Mouse (Mus musculus) forelimb bud, embryonic 11.5 days (tissue): Measurements from ENCODE around the gene Snd1.
A peak's percentile ranks its signal among the peaks of the same experiment; 100 is the strongest.

Experiments used
- DNase-seq: peaks from one replicate; pipeline ENCODE4 v3.0.0-alpha.2; 2012; ENCODE audit warnings: low read depth, low spot score

The Snd1 gene

DNA sequence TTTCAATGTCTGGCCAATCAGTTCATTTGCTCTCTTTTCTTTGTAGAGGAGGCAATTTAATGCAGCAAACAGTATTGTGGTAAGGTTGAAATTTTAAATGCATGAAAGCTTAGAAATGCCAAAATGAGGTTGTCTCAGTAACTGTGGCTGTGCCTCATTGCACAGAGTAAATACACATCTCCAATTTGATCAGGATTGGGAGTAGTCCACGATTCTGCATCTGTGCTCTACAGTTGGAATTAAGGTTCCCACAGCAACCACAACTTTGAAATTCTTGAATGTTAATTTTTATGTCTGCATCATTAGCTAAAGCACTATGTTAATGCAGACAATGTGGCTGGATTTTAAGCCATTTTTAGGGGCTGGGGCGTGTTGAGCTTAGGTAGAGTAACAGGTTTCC, 72.0 kb downstream of the Snd1 start:
- DNase-seq, result no peak

DNA sequence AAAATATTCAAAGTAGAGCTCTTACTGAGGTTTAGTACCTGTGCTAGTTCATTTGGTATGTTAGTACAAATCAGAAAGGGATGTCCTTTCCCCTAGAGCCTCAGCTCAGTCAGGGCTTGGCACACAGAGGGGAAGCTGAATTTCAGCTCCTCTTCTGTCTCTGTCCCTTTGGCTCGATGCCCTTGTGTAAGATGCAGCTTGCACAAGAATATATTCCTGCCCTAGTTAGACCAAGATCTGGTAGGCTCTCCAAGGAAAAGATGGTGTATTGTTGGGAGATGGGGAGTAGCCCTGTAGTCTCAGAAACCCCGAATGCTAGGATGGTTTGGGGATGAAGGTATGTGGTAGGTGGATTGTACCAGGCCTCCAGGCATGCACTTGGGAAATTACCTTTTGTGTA, 74.4 kb downstream of the Snd1 start:
- no peak for DNase-seq

DNA sequence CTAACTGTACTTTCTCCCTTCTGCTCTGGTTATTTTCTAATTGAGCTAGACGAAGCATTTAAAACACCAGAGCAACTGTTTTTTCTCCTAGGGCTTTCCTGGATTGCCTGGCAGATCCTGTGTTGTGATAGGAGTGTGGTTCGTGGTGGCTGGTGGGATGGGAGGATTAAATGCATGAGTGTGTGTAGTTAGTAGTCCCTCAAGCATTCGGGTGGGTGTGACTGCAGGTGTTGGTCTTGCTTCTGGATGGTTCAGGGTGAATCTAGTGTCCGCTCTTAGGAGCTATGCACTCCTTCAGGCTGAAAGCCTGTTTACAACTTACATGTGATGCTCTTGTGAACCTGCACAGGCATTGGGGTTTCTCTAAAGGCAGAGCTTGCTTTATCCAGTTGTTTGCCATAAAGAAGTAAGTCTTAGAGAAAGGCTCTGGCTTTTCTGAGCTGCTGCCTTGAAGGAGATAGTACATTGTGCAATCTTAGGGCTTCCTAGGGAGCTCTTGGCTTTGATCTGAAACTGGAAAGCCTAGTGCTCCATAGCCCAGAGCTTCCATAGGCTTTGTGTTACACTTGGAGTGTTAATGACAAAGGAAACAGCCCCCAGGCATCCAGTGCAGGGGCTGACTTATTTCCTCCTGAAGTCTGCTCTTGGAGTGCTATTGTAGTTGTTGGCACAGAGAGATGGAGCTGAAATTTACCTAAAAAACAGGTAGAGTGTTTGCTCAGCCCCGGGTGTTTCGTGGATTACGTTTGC, 75.5 kb downstream of the Snd1 start:
- no peak for DNase-seq

DNA sequence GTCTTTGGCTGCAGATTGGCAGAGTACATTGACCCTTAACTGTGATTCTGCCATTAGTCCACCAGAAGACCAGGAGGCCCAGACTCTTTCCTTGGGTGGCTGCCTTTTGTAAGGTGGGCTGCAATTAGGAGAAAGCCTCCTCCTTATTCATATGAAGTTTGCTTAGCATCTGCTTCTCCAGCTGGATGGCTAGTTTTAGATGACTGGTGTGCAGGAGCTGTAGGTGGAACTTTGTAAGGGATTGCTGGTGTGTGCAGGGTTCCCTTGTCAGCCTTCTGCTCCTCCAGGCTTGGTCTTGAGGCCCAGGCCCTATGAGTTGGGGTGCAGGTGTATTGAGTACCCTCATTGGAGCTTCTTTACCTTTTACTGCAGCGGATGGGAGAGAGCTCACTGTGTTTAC, 79.5 kb downstream of the Snd1 start:
- DNase-seq, result no peak

DNA sequence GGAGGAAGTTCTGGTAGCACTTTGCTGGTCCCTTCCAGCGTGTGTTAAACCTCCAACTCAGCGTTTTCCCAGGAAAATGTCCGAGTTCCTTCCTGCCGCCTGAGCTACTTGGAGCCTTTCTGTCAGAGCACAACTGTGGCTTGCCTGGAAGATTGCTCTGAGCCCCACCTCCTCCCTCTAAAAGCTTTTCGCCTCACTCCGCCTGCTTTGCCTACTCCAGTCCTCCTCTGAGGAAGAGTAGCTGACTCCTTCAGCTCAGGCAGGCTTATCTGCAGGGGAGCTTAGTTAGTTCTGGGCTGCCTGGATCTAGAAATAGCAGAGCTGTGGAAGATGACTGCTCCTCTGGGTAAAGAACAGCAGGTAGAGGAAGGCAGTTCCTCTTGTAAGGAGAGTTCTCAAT, 80.1 kb downstream of the Snd1 start:
- no peak for DNase-seq

DNA sequence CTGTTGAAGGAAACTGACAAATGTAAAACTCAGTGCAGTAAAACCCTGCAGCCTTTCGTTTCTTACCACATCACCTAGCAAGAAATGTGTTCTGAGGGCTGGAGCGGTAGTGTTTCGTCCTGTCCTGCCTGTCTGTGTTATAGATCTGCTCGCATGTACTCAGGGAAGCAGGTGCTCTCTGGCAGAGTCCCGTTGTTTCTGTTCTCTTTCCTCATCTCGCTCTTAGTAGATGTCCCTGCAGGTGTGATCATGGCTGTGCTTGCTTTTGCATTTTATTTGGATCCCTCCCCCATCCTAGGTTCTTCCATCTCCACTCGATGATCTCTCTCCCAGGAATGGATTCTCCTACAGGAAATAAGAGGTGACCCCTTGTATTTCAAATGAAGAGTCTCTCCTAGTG, 80.5 kb downstream of the Snd1 start:
- no peak for DNase-seq

DNA sequence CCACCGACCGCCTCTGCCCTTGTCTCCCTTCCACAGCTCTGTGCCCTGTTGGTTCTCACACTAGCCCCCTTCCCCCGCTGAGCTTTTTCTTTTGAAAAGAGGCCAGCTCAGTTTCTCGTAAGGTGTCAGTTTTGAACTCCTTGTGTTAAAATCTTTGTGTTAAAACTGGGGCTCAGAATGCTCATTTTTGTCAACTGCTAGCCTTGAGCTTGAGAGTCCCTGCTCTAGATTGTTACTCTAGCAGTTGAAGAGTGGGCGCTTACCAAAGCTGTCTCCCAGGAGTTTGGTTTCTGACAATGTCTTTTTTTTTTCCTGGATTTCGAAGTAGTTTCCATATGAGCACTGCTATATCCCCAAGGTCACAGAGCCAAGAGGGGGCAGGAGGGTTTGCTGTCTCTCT, 82.8 kb downstream of the Snd1 start:
- DNase-seq, result no peak

DNA sequence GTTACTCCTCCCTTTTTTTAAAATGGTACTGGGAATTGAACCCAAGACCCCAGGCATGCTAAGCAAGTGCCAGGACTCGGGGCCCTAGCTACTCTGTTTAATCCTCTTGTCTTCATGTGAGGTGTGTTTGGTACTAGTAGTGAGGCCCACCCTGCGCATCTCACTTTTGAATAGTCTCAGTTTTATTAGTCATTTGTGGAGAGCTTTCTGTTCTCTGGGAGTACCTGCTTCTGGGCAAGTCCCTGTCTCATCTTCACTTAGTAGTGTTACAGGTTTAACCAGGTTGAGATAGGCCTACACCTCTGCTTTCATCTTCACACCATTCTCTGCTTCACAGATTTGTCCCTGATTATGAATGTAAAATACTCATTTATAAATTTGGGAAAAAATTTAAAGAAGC, 84.5 kb downstream of the Snd1 start:
- no peak for DNase-seq

DNA sequence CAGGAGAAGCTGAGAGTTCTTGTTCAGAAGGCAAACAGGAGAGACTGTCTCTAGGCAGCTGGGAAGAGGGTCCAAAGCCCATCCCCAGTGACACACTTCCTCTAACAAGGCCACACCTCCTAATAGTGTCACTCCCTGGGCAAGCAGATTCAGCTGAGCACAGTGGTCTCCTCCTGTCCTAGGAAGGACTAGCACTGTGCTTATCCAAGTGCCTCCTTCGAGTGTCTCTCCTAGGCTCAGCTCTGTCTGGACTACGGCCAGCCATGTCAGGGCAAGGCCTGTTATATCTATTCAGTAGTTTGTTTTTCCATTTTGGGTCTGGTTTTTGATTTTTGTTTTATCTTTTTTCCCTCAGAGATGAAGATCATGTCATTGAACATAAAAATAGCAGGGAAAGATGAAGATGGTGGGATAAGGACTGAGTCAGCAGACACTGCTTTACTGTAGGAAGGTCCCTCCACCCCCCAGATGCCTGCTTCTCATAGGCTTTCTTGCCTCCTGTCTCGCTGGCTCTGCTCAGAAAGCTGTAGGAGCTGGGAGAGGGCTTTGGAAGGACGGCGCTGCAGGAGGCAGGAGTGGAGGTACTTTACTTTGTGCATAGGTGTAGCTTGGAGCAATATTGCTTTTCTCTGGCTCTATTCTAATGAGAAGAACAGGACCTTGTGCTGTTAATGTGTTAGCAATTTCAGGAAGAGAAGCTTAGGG, 86.5 kb downstream of the Snd1 start:
- no peak for DNase-seq

DNA sequence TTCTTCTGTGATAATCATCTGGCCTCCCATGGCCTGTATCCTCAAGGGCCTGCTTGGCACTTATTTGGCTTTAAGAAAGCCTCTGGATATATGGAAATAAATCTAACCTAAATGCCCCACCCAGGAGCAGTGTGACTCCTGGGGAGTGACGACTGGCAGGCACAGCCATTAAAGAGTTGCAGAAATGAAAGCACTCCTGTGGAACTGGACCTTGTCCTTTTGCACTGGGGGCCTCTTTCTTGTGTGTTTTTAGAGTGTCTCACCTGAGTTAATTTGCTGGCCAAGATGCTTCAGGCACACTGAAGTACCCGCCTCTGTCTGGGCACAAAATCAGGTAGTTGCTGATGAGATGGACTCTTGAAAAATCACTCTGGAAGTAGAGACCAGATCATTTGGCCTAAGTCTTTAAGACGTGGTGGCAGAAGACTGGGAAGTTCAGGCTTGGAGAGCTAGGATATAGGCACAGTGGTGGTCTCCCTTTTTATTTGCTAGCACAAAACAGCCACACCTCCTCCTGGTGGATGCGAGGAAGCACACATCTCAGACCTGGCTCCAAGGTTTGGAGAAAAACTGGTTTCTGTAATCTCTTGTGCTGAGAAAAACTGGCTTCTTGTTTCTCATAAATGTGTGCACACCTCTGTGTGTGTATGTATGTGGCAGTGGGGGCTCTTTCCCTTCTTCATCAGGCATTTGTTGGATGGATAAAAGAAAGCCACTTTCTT, 87.5 kb downstream of the Snd1 start:
- DNase-seq, result no peak

DNA sequence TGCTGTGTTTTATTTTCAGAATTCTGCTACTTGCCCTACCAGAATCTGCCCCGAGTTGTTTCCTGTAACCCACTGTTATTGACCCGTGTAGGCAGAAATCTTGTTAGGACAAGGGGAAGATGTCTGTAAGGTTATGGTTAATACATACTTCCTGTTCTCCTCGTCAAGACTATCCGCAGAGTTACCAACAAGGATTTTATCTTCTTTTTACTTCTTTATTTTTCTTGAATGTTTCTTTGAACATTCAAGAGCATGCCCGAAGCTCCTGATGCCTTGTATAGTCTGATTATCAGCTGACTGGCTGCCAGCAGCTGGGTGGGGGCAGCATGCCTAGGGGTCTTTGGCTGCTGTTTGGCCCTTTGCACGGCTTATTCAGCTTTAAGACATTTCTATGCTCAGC, 93.0 kb downstream of the Snd1 start:
- DNase-seq, result no peak

DNA sequence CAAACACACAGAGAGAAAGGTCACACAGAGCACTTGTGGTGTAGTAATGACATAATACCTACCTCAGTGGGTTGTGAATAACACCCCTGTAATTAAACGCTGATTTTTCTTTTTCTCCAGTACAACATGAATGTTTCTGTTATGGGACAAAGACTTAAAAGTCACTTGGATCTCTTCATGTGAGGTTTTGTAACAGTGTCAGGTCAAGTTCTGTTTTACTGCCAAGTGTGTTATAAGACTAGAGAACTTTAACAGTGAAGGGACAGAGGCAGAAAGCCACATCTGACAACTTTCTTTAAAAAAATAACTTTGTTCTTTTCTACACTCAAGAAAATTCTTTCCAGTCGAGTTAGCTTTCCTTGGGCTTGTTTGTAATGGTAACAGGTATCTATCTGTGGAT, 97.0 kb downstream of the Snd1 start:
- DNase-seq, result no peak

DNA sequence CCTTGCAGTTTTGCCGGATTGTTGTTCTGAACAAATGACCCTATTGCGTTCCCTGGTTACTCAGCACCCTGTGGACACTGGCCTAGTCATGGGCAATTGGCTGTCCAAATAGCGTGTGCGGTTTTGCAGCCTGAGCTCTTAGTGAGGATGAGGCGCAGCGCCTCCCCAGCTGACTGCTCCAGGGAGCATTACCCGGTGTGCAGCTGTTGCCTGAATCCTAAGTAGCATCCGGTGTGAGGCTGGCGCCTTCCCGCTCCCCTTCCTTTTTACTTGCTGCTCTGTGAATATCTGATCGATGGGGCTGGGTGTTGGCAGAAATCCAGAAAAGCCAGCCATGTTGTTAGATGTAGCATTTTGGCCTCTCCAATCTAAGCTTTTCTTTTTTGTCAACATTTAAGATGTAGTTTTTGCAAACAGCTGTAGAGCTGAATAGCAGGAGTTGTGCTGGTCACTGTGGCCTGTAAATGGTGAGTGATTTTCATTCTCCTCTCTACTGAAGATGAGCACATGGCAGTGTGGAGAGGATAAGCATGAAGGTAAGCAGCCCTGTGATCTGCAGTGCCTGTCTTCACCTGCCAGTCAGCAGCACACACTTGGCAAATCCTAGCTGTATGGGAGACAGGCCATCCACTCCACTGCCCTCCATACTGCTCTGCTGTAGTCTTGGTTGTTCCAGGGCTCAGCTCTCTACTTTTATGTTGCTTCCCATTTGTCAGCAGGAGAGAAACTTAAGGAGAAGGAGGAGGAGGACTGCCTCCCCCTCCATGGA, 98.2 kb downstream of the Snd1 start:
- peak; percentile 17 for DNase-seq

DNA sequence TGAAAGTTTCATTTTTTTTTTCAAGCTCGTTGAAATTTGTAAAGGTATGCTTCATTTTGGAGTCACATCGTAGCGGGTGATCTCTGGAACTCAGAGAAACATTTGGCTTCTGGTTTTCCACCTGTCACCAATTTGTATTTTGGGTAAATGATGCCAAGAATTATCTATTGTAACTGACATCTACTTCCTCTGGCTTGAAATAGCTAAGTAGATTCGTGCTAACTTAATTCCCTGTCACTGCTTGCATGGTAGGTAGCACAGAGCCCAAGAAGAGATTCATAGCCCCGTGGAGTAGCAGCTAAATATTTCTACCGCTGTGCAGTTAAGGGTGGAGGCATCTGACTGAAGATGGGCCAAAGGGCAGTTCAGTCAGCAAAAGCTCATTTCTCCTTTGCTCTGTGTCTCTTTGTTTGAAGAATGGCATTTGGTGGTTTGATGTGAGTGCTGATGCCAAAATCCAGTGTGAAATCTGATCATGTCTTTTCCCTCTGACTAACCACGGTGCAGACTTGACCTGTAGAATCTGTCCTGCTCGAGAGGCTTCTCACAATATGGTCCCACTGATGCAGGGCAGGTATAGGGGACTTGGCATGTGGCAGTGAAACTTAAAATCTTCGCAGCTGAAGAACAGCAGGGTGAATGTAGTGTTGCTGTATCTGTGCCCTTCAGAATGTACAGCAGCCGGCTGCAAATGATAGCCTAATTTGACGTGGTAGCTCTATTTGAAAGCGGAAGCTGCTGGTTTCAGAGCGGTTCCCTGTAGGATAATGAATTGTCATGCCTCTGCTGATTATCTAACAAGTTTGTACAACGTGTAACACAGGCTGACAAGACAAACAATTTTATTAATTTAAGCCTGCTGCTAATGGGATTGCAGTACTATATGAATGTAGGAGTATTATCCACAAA, 101.7 kb downstream of the Snd1 start:
- no peak for DNase-seq

DNA sequence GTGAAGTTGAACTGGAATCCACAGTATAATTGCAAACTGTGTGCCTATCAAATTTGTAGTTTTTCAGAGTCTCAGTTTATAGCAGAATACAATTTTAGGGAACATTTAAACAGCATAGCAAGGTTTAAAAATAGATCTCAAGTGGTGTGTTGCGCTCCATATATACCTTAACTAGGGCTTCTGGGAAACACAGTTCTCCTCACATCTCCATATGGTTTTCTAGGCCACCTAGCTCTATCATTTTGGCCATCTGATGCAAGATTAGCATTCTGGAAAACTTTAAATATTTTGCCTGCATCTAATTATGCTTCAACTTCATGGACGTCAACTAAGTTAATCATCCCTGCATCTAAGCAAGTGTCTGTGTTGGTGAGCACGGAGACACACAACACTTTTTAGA, 107.9 kb downstream of the Snd1 start:
- no peak for DNase-seq

DNA sequence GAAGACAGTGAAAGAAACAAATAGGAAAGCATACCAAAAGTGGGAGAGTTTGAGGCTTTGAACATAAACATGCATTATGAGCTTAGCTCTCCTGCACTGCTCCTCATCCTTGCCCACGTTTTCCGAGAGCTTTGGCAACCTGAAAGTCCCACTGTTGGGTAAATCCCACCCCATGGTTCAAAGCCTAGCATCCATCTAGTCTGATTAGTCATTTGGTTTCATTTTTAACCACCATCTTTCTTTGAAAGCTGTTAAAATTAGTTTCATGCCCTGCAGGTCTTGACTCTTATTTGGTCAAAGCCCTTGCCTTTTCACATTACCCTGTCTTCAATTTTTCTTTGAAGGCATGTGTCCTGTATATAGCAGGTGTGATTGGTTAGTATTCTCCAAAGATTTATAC, 108.5 kb downstream of the Snd1 start:
- no peak for DNase-seq

DNA sequence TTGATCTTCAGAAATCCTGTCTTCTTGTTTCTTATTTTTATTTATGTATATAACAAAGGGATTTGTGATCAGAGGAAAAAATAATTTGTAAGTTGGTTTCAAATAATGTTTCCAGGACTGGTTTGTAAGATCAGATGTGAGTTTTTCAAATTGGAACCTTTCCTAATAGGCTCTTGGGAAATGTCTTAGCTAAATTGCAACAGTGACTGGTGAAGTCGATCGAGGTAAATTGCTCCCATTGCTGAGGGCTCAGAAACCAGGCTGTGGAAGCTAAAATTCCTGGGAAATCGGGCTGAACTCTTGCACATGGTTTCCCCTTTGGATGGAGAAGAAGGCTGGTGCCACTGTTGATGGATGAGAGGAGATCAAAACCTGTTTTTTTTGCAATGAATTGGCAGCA, 111.9 kb downstream of the Snd1 start:
- no peak for DNase-seq

DNA sequence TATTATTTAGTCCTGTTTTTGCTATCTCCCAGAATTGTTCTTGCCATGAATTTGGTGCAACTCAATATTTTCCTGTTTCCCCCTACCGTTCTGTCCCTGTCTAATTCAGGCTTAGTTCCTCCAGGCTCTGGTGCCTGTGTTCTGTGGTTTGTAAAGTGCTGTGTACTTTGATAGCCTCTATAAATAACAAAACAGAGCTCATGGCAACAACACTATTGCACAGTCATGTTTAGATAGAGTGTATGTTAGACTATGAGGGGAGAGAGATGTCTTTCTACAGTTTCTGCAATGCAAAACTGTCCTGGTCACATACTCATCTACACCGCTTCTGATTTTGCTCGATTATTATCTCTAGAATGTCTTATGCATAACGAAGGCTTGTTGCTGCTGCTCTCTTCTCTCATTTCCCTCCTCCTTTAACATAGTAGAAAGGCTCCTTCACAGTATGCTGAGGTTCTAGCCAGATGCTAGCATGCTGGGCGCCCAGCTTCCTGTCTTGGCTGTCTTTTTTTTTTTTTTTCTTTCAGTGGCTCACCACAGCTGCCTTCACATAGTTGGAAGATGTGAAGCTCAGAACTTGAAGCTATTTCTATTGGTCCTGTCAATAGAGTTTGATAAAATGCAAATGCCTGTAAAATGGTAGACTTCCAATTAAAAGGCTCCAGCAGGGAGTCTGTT, 113.7 kb downstream of the Snd1 start:
- no peak for DNase-seq

DNA sequence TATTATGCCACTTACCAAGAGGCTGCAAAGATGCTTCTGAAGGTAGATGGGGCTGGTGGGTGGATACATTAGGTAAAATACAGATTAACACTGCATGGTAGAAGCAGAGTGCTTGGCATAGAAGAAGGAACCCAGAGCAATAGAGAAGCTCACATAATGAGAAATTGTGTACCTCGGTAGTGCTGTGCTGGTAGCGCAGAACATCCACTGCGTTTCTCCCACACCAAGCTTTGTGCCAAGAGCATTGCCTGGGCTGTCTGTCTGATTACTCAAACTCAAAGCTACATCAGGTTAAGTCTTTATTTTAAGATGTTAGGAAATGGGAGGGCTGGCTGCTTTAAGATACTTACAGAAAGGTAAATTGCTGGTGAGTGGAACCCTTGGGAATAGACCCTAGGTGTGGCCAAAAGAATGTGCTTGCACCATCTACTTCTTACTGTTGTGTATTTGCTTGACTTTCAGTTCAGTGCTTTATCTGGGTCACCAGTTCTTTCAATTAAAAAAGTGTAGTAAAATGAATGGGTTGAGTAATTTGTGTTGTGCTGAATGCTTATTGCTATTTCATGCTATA, 117.5 kb downstream of the Snd1 start:
- DNase-seq, result no peak

DNA sequence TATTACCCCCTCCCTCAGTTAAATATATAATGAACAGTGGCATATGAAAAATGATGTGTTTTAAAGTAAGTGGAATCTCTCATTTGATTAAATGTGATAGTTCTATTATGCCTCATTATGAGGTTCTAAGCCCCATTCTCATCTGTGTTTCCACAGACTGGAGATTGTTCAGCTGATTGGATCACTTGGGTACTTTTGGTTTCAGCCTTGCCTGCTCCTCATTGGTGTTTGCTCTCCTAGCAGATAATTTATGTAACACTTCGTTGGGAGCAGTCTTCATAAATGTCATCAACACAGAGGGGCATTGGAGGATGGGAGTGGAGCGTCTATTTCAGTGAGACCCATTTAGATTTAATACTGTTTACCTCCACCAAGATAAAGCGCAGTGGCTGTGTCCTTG, 118.8 kb downstream of the Snd1 start:
- DNase-seq, result no peak
